Mouse (Mus musculus): Measurements from ENCODE around the gene Has1. TPM values are rescaled to one million over a fixed set of nuclear protein-coding genes. Genes with fewer than 3 reads are reported as not detected.
A peak's percentile ranks its signal among the peaks of the same experiment; 100 is the strongest.

The Has1 gene
- total RNA-seq, 4 experiments from 2014 or later, result 0.12 to 0.18 (median 0.13) TPM; not detected in 1

Small RNA genes lying within 50 kb of the gene (microRNA-seq; reads per million reads assigned to microRNA genes)
- not detected for gene Gm25927
- 1,705 reads per million, percentile 84 among the genes with 10 or more reads in this experiment for gene Mir125a
- 6,799 reads per million, percentile 91 among the genes with 10 or more reads in this experiment for gene Mir99b
- not detected for gene Mirlet7e

Other genes starting within 250 kb of the Has1 start
- gene Lnpep, start 230.2 kb downstream of the Has1 start, total RNA-seq (2022), result 10 to 100 TPM; 53.7 to 68.4 (median 63.0) TPM
- not detected for gene Vmn2r90, start 151.5 kb downstream of the Has1 start, total RNA-seq (2022)
- gene Spaca6, start 28.0 kb downstream of the Has1 start, total RNA-seq (2022), result 1 to 10 TPM; 4.5 to 5.4 (median 4.5) TPM
- gene Fpr1, start 28.7 kb upstream of the Has1 start, total RNA-seq (2022), result not detected
- gene Fpr2, start 32.6 kb upstream of the Has1 start, total RNA-seq (2022), result not detected
- not detected for gene Fpr3, start 32.6 kb upstream of the Has1 start, total RNA-seq (2022)
- not detected for gene Fpr-rs4, start 166.5 kb upstream of the Has1 start, total RNA-seq (2022)
- not detected for gene Vmn2r124, start 194.2 kb upstream of the Has1 start, total RNA-seq (2022)
- gene Vmn2r91, start 229.8 kb upstream of the Has1 start, total RNA-seq (2022), result not detected

Data from gastrocnemius, adult 8-10 months (tissue).